Mouse (Mus musculus) forebrain, embryonic 13.5 days (tissue): ENCODE measurements at regions not wholly inside any gene's neighbourhood (a gene's known extent, or its start where the extent isn't known, plus 50 kb on each side); places are given as distances from the start of the nearest gene placed in this dataset.

ENCODE experiments used
- ATAC-seq: fragments of 200-750 bp; cut with Nextera tagmentation; 2 replicates; pipeline ENCODE4 v1.8.0; 2017
- H3K27ac ChIP-seq: fragments of 300-500 bp; sonication (generic); 2 replicates; pipeline ENCODE4 v1.5.1; 2015; ENCODE audit warnings: inconsistent platforms, mild to moderate bottlenecking, moderate library complexity
- H3K27me3 ChIP-seq: fragments of 300-500 bp; sonication (generic); 2 replicates; pipeline ENCODE4 v1.6.1; 2015; ENCODE audit warnings: mild to moderate bottlenecking, inconsistent platforms
- H3K36me3 ChIP-seq: fragments of 300-500 bp; sonication (generic); 2 replicates; pipeline ENCODE4 v1.6.1; 2015; ENCODE audit warnings: mild to moderate bottlenecking, inconsistent platforms; ENCODE audit not compliant: poor library complexity, severe bottlenecking
- H3K4me1 ChIP-seq: fragments of 300-500 bp; sonication (generic); 2 replicates; pipeline ENCODE4 v1.6.1; 2015; ENCODE audit warnings: inconsistent platforms
- H3K4me2 ChIP-seq: fragments of 300-500 bp; sonication (generic); 2 replicates; pipeline ENCODE4 v1.6.1; 2015; ENCODE audit warnings: inconsistent platforms, mild to moderate bottlenecking, moderate library complexity
- H3K4me3 ChIP-seq: fragments of 300-500 bp; sonication (generic); 2 replicates; pipeline ENCODE4 v1.5.1; 2015; ENCODE audit warnings: mild to moderate bottlenecking, inconsistent platforms
- H3K9ac ChIP-seq: fragments of 300-500 bp; sonication (generic); 2 replicates; pipeline ENCODE4 v1.6.1; 2015; ENCODE audit warnings: mild to moderate bottlenecking, inconsistent platforms
- H3K9me3 ChIP-seq: fragments of 300-500 bp; sonication (generic); replicated peaks from 2 replicates; pipeline ENCODE4 v1.6.1; 2016; ENCODE audit warnings: inconsistent platforms
- WGBS: fragments of 180-500 bp; shearing (Covaris S2); methylation state at CpG from one replicate; pipeline ENCODE4 v1.1.7; 2015; 5-methylcytosine and 5-hydroxymethylcytosine counted together

DNA sequence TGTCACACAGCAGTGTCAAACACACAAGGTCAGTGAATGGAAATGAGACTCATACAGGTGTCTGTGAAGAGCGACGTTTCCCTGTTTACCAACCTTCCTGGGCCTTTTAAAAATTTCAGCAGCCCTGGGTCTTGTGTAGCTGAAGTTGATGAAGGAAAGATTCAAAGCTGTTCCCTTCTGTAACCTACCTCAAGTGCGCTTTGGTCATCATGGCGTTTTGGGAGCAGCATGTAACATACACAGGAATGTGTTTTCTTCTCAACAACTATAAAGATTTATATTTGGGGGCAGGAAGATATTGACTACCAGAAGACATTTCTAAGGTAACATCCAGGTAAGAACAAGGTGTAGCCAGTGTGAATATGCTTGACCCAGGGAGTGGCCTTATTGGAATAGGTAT is 466.9 kb upstream of the Cdh4 start:
- Histone ChIP-seq H3K4me3 (no peak overlapping the region), H3K36me3 (no peaks in the 10 kb centered on the region), H3K27ac (no peak overlapping the region), H3K9ac (no peak overlapping the region), H3K27me3 (no peaks in the 10 kb centered on the region), H3K9me3 (no peaks in the 10 kb centered on the region), H3K4me1 (peaks cover 6% of the 10 kb centered on the region), H3K4me2 (no peak overlapping the region)
- WGBS: 97% methylated on average over 4 of the region's 4 CpGs
- ATAC-seq: no peak

DNA sequence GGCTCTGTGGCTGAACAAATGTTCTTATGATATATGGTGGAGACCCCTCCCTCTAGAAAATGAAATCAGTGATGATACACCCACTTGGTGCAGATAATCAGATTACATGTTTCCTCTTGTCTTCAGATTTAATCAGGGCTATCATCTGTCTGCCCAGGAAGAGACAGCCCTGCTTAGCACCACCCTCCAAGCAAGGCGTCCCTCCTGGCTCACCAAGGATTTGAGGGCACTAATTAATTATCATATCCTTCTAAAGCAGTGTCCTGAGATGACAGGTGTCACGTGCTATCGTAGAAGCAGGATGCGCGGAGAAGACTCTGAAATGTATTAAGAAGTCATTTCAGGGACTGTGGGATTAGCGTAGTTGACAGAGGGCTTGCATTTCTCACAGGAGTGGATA is 466.2 kb upstream of the Cdh4 start:
- no peaks in the 10 kb centered on the region for H3K36me3 ChIP-seq
- no peak overlapping the region for H3K4me2 ChIP-seq
- no peak for ATAC-seq
- H3K4me3 ChIP-seq: no peak overlapping the region
- H3K9me3 ChIP-seq: no peaks in the 10 kb centered on the region
- WGBS: 75% methylated on average over 6 of the region's 6 CpGs
- H3K9ac ChIP-seq: no peak overlapping the region
- peaks cover 6% of the 10 kb centered on the region for H3K4me1 ChIP-seq
- no peaks in the 10 kb centered on the region for H3K27me3 ChIP-seq
- no peak overlapping the region for H3K27ac ChIP-seq

DNA sequence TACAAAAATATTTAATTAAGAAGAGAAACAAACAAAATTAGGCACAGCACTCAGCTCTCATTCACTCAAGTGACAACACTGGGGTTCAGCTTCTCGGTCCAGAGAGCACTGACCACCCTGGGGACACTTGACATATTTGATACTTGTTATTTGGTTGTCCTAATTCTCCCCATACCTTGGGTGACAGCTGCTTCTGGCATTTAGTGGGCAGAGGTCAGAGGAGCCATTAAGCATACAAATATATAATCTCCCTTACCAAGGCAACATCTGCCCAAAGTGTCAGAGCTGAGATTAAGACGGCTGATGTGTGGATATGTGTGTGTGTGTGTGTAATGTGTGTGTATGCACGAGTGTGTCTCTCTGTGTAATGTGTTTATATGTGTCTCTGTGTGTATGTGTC is 465.7 kb upstream of the Cdh4 start:
- no peak overlapping the region for H3K4me3 ChIP-seq

DNA sequence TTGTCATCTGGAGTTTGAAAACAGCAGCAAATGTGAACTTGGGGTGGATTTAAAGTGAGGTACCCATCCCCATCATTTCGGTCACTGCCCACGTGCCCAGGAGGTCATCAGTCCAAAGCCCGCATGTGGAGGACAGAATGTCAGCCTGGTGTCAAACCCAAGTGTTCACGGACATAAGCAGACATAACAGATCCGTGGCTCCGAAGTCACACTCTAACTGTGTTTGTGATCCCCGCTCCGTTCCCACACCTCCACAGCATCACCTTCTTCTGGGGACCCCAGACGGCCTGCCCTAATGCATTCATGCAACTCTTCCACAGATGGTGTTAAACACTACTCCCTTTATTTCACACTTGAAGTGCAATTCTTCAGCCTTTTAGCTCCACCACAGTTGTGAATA is 462.8 kb upstream of the Cdh4 start:
- no peak overlapping the region for H3K4me2 ChIP-seq
- no peaks in the 10 kb centered on the region for H3K36me3 ChIP-seq
- H3K9me3 ChIP-seq: no peaks in the 10 kb centered on the region
- no peak overlapping the region for H3K4me3 ChIP-seq
- H3K27ac ChIP-seq: no peak overlapping the region
- H3K4me1 ChIP-seq: peaks cover 21% of the 10 kb centered on the region
- H3K27me3 ChIP-seq: no peaks in the 10 kb centered on the region
- no peak for ATAC-seq
- no peak overlapping the region for H3K9ac ChIP-seq
- 78% methylated on average over 9 of the region's 9 CpGs for WGBS

More for the DNA sequence above, 465.7 kb upstream of the Cdh4 start:
- Histone ChIP-seq H3K9me3 (no peaks in the 10 kb centered on the region), H3K4me2 (no peak overlapping the region), H3K9ac (no peak overlapping the region), H3K27ac (no peak overlapping the region), H3K27me3 (no peaks in the 10 kb centered on the region), H3K4me1 (peaks cover 6% of the 10 kb centered on the region), H3K36me3 (no peaks in the 10 kb centered on the region)
- 91% methylated on average over 3 of the region's 3 CpGs for WGBS
- ATAC-seq: no peak

DNA sequence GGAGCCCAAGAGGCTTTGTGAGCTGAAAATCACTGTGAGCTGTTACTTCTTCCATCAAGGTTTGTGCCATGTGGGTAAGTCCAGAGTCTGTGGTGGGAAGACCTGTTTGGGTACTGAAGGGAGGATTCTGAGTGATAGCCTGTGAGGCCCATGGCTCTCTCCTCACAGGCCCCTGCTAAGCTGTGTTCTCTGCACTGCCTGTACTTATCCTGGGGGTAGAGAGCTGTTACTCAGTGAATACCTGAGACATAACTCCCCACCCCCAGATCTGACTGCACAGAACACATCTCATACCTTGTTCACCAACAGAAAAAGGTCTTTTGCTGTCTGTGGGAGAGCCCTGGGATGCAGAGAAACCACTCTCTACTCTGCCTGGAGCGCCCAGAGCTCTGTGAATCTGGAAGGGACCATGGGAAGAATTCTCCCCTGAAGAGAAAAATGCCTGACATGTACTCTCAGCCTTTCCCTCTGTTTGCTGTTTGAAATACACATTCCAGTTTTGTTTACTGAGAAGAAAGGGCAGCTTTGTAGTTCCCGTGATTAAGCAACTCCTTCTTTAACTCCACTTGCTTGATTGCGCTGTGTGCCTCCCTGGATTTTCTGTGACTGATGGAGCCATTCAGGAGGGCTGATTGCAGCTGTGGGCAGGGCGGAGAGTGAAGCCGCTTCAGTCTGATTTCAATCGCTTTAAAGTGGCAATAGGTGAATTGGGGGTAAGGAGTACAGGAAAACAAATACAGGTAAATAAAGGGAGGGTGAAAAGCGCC is 460.3 kb upstream of the Cdh4 start:
- no peak overlapping the region for H3K4me3 ChIP-seq
- no peaks in the 10 kb centered on the region for H3K27me3 ChIP-seq
- WGBS: 23% methylated on average over 7 of the region's 7 CpGs
- peak overlapping the region; percentile 36 for H3K27ac ChIP-seq
- H3K9me3 ChIP-seq: no peaks in the 10 kb centered on the region
- no peak overlapping the region for H3K9ac ChIP-seq
- peaks cover 25% of the 10 kb centered on the region for H3K4me1 ChIP-seq
- peak; percentile 55; the same call in 1 of the 2 replicates for ATAC-seq
- H3K36me3 ChIP-seq: no peaks in the 10 kb centered on the region
- H3K4me2 ChIP-seq: no peak overlapping the region

DNA sequence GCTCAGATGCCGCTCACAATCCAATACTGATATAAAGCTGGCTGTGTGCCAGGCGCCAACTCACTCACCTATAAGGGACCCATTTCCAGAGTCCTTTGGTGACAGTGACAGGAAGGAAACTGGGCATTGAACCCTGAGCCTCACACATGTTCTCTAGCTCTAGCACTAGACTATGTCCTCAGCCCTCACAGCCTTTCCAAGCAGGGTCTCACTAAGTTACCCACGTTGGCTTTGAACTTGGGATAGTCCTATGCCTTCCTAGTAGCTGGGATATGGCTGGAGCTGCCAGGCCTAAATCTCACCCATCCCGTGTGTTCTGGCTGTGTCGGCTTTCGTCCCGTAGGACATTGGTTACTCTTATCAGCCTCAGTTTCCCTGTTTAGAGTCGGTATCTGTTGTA is 458.4 kb upstream of the Cdh4 start:
- no peak overlapping the region for H3K4me2 ChIP-seq
- no peak for ATAC-seq
- WGBS: 90% methylated on average over 8 of the region's 8 CpGs
- no peaks in the 10 kb centered on the region for H3K27me3 ChIP-seq
- peaks cover 33% of the 10 kb centered on the region for H3K4me1 ChIP-seq
- H3K4me3 ChIP-seq: no peak overlapping the region
- H3K36me3 ChIP-seq: no peaks in the 10 kb centered on the region
- no peaks in the 10 kb centered on the region for H3K9me3 ChIP-seq
- H3K27ac ChIP-seq: no peak overlapping the region
- H3K9ac ChIP-seq: no peak overlapping the region

DNA sequence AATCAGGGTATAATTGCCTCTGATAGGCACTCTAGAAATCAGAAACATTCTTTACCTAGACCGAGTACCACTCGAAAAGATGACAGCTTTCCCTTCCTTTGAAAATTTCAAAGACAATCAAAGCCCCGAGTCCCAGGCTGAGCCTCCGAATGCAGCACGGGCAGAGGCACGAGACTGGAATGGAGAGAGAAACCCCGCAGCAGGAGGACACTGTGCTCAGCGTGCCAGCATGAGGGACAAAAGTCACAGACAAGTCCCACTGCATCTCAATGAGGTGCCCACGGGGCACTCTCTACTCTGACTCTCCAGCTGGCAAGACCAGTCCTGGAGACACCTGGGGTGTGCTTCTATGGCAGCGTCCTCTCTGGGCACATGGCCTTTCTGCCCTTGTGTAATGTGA is 454.3 kb upstream of the Cdh4 start:
- 59% methylated on average over 10 of the region's 10 CpGs for WGBS
- Histone ChIP-seq H3K4me1 (peaks cover 28% of the 10 kb centered on the region), H3K9me3 (no peaks in the 10 kb centered on the region), H3K4me3 (no peak overlapping the region), H3K4me2 (no peak overlapping the region), H3K9ac (no peak overlapping the region), H3K27ac (no peak overlapping the region), H3K36me3 (no peaks in the 10 kb centered on the region), H3K27me3 (no peaks in the 10 kb centered on the region)
- peak; percentile 24; the same call in 1 of the 2 replicates for ATAC-seq

DNA sequence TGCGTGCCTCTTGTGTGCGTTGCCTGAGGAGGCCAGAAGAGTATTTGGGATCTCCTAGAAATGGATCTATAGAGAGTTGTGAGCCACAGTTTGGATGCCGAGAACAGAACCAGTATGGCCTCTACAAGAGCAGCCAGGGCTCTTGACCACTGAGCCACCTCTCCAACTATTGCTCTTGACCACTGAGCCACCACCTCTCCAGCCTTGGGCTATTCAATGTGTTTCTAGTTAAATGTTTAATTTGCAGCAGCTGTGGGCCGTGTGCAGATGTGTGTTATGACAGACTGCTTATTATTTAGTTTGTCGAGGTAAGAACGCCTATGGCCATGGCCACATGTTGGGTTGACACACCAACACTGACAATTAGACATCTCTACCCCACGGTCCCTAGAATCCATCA is 452.9 kb upstream of the Cdh4 start:
- Histone ChIP-seq H3K9ac (no peak overlapping the region), H3K4me2 (no peak overlapping the region), H3K27me3 (no peaks in the 10 kb centered on the region), H3K36me3 (no peaks in the 10 kb centered on the region), H3K9me3 (no peaks in the 10 kb centered on the region), H3K4me3 (no peak overlapping the region), H3K4me1 (peaks cover 32% of the 10 kb centered on the region), H3K27ac (no peak overlapping the region)
- 87% methylated on average over 7 of the region's 7 CpGs for WGBS
- ATAC-seq: no peak

DNA sequence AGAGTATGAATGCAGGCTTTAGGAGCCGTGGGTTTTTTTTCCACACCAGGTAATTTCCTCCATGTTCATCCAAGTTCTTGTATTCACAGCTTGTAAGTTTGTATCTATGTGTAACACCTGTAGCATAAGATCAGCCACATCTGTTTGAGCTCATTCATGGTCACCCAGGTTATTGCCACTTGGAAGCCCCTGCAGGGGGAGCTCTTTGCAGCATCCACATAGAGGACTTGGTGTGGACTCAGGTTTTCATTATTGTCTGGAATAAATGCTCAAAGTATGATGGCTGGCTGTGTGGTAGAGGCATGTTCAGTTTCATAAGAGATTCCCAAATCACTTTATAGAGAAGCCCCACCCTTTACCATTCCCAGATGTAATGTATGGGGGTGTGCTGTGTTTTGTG is 452.4 kb upstream of the Cdh4 start:
- WGBS: 71% methylated on average over 1 of the region's 1 CpGs
- H3K36me3 ChIP-seq: no peaks in the 10 kb centered on the region
- no peak overlapping the region for H3K27ac ChIP-seq
- no peak overlapping the region for H3K4me2 ChIP-seq
- H3K4me3 ChIP-seq: no peak overlapping the region
- no peak for ATAC-seq
- H3K27me3 ChIP-seq: no peaks in the 10 kb centered on the region
- H3K4me1 ChIP-seq: peaks cover 32% of the 10 kb centered on the region
- H3K9me3 ChIP-seq: no peaks in the 10 kb centered on the region
- H3K9ac ChIP-seq: no peak overlapping the region

DNA sequence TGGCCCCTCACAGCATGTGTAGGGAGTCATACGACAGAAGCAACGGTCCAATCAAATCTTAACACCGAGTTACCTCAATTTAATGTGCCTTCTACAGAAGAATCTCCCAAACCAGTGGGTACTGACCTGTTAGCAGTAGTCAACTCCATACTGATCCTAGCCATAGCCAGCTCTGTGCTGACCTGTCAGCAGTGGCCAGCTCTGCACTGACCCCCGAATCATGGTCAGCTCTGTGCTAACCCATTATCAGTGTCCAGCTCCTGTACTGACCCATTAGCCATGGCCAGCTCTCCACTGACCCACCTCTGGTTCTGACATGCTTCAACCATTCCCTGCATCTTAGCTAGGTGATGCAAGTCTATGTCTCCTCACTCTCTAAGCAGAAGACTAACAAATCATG is 451.3 kb upstream of the Cdh4 start:
- H3K27ac ChIP-seq: no peak overlapping the region
- H3K4me2 ChIP-seq: no peak overlapping the region
- ATAC-seq: no peak
- H3K9me3 ChIP-seq: no peaks in the 10 kb centered on the region
- H3K4me1 ChIP-seq: peaks cover 28% of the 10 kb centered on the region
- H3K9ac ChIP-seq: no peak overlapping the region
- no peak overlapping the region for H3K4me3 ChIP-seq
- H3K27me3 ChIP-seq: no peaks in the 10 kb centered on the region
- no peaks in the 10 kb centered on the region for H3K36me3 ChIP-seq
- 92% methylated on average over 4 of the region's 4 CpGs for WGBS

DNA sequence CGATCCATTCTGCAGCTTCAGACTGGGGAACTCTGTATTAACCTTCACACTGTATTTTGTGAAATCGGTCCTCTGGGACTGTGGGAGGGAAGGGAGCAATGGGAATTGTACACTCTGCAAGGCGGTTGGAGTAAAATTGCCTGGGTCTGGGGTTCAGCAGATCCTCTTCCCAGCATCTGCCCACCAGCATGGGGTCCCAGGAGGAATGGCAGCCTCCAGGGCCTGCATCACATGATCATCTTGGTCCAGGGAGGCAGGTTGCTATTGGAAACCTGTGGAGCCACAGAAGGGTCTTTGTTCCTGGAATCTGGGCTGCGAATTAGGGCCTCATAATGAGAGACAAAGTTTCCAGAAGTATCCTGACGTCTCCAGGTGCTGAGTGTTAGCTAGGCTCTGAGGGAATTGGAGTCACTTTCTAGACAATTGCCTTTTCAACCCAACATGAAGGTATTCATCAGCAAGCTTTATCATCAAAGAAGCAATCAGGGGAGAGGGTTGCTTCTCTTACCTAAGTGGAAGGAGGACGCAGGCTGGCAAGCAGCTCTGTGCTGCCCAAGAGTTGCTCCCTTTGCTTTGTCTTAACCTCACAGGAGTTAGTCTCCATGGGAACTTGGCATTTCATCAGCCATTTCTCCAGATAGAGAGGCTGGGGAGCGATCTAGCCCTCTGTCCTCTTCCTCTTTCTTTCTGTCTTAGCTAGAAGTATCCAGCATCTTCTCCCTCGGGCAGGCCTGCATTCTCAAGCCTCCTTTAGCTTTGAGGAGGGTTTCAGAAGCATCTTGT is 449.7 kb upstream of the Cdh4 start:
- H3K4me3 ChIP-seq: no peak overlapping the region
- H3K4me1 ChIP-seq: peaks cover 27% of the 10 kb centered on the region
- H3K4me2 ChIP-seq: no peak overlapping the region
- no peaks in the 10 kb centered on the region for H3K27me3 ChIP-seq
- H3K9ac ChIP-seq: no peak overlapping the region
- H3K9me3 ChIP-seq: no peaks in the 10 kb centered on the region
- no peaks in the 10 kb centered on the region for H3K36me3 ChIP-seq
- 30% methylated on average over 8 of the region's 8 CpGs for WGBS
- ATAC-seq: peak; percentile 78; the same call in 1 of the 2 replicates
- H3K27ac ChIP-seq: no peak overlapping the region

DNA sequence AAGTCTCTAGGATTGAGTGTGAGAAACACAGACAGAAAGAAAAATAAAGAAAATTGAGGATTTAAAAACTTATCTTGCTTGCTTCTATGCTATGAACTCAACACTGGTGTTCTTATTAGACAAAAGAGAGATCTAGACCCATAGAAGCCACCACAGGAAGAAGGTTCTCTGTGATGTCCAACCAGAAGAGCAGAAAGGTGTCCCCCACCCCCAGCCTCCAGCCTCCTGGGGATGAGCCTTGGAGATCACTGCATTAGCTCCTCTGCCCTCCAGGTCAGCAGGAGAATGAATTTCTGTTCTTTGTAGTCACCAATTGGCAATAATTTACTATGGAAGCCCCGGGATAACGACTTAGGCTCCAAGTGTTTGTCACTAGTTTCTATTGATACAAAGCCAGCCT is 444.3 kb upstream of the Cdh4 start:
- ATAC-seq: no peak
- Histone ChIP-seq H3K27me3 (no peaks in the 10 kb centered on the region), H3K4me2 (no peak overlapping the region), H3K4me3 (no peak overlapping the region), H3K4me1 (peaks cover 4% of the 10 kb centered on the region), H3K27ac (no peak overlapping the region), H3K9ac (no peak overlapping the region), H3K36me3 (no peaks in the 10 kb centered on the region), H3K9me3 (no peaks in the 10 kb centered on the region)
- WGBS: 51% methylated on average over 2 of the region's 2 CpGs
